Mouse (Mus musculus): Measurements from ENCODE around the gene Taar3.

Taar3 gene

GRCm38 (mm10) chr10:23949508-23950005, at the start of gene Taar3:
Gene Taar3, plus strand, starts transcription at chr10:23949558.
- no peak for DNase-seq

- no peak for DNase-seq
Measured at GRCm38 (mm10) chr10:23901119-23901518, 48.2 kb upstream of the Taar3 start.

GRCm38 (mm10) chr10:23905661-23906060, 43.7 kb upstream of the Taar3 start:
- DNase-seq, result no peak

- no peak for DNase-seq
Measured at GRCm38 (mm10) chr10:23920056-23920455, 29.3 kb upstream of the Taar3 start, which contains the start of gene Taar1. Gene Taar1, plus strand, starts transcription at chr10:23920356.

GRCm38 (mm10) chr10:23922468-23922867, 26.9 kb upstream of the Taar3 start:
- no peak for DNase-seq

- DNase-seq, result no peak
Measured at GRCm38 (mm10) chr10:23923941-23924340, 25.4 kb upstream of the Taar3 start.

GRCm38 (mm10) chr10:23937613-23938012, 11.7 kb upstream of the Taar3 start:
- no peak for DNase-seq

GRCm38 (mm10) chr10:23938312-23938711, 11.0 kb upstream of the Taar3 start, which contains the start of gene Taar2:
Gene Taar2, plus strand, starts transcription at chr10:23938572.
- DNase-seq, result no peak

GRCm38 (mm10) chr10:23942465-23942864, 6.9 kb upstream of the Taar3 start:
- peak; percentile 15 for DNase-seq

- no peak for DNase-seq
Measured at GRCm38 (mm10) chr10:23948026-23948425, 1.3 kb upstream of the Taar3 start.

GRCm38 (mm10) chr10:23951714-23952113, 2.4 kb downstream of the Taar3 start:
- no peak for DNase-seq

GRCm38 (mm10) chr10:23959071-23959470, 9.7 kb downstream of the Taar3 start:
- DNase-seq, result no peak

- DNase-seq, result no peak
Measured at GRCm38 (mm10) chr10:23960444-23960915, 11.1 kb downstream of the Taar3 start, which contains the start of gene Taar4. Gene Taar4, plus strand, starts transcription at chr10:23960494.

GRCm38 (mm10) chr10:23963444-23963843, 14.1 kb downstream of the Taar3 start:
- DNase-seq, result peak; percentile 24

- DNase-seq, result no peak
Measured at GRCm38 (mm10) chr10:23964921-23965610, 15.7 kb downstream of the Taar3 start.

- DNase-seq, result no peak
Measured at GRCm38 (mm10) chr10:23970656-23971165, 21.4 kb downstream of the Taar3 start, which contains the start of gene Taar5. Gene Taar5, plus strand, starts transcription at chr10:23970706.

- DNase-seq, result no peak
Measured at GRCm38 (mm10) chr10:23971256-23971655, 21.9 kb downstream of the Taar3 start.

- DNase-seq, result no peak
Measured at GRCm38 (mm10) chr10:23977958-23978357, 28.6 kb downstream of the Taar3 start.

- DNase-seq, result peak; percentile 91
Measured at GRCm38 (mm10) chr10:23978901-23979705, 29.7 kb downstream of the Taar3 start.

- DNase-seq, result no peak
Measured at GRCm38 (mm10) chr10:23985546-23985945, 36.2 kb downstream of the Taar3 start, which contains the start of gene Taar6. Gene Taar6, minus strand, starts transcription at chr10:23985646.

- DNase-seq, result no peak
Measured at GRCm38 (mm10) chr10:23986419-23986818, 37.1 kb downstream of the Taar3 start.

GRCm38 (mm10) chr10:23993381-23993780, 44.0 kb downstream of the Taar3 start, which contains the start of gene Taar7a:
Gene Taar7a, minus strand, starts transcription at chr10:23993481.
- DNase-seq, result no peak

GRCm38 (mm10) chr10:23999639-24000038, 50.3 kb downstream of the Taar3 start, which contains the start of gene Taar7b:
Gene Taar7b, plus strand, starts transcription at chr10:23999939.
- no peak for DNase-seq

Measured in retina, postnatal 1 day (tissue).